Mouse (Mus musculus) kidney, adult 2 months (tissue): Measurements from ENCODE around the gene Khdc4.

Experiments used
- CTCF ChIP-seq: fragments of 200-500 bp; conservative IDR thresholded peaks from 2 replicates; pipeline ENCODE4 v1.5.1; 2011; ENCODE audit warnings: low read depth, mild to moderate bottlenecking, control low read depth, low read length, moderate library complexity, mixed read lengths; ENCODE audit not compliant: insufficient read depth, insufficient read length
- POLR2A ChIP-seq: fragments of 200-500 bp; IDR thresholded peaks from one replicate; pipeline ENCODE4 v1.6.1; 2011; ENCODE audit warnings: low read depth, low read length, control low read depth

DNA sequence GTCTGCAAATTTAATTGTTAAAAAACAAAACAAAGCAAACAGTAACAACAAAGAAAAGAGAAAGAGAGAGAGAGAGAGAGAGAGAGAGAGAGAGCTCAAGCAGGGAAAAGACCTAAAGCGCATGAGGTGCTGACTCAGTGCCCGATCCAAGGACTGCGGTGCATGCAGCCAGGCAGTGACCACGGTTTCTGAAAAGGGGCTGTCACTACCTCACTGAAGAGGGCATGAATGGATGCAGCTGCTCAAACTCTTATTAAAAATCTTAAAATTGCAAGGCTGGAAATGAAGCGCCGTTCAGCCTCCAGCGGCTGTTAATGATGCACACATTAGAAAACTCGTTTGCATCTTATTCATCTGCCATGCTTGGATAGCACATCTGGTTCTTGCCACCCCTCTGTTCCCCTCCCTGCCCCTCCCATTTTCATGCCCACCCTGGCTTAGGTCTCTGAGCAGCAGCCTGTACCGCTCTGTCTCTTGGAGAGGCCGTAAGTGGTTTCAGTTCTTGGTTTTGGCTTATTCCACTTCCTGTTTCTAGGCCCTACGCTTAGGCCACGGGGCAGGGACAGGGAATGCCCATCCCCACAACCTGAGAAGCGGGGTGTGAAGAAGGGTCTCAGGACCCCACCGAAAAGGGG lies 37.7 kb upstream of the Khdc4 start:
- TF ChIP-seq CTCF: no peak
- no peak for TF ChIP-seq POLR2A
